Mouse (Mus musculus) large intestine, adult 2 months (tissue): ENCODE data around the gene 1110025L11Rik. TPM values are rescaled to one million over a fixed set of nuclear protein-coding genes. Genes with fewer than 3 reads are reported as not detected.
"Not testable (repeated sequence)": the region's sequence is repeated elsewhere in the genome, so short reads cannot be mapped to it uniquely, and the experiment has no call there.

Source experiments
- DNase-seq: peaks from one replicate; pipeline ENCODE4 v3.0.0-alpha.2; 2012; ENCODE audit warnings: low read depth, low spot score
- WGBS: fragments of 180-500 bp; shearing (Covaris S2); methylation state at CpG from one replicate; pipeline ENCODE4 v1.1.7; 2018; 5-methylcytosine and 5-hydroxymethylcytosine counted together
- polyA plus RNA-seq: library from polyadenylated mRNA; depleted of rRNA; stranded (reverse); fragments of >200 nt; gene quantifications from 2 replicates; pipeline ENCODE4 v1.2.3, GENCODE M21; 2012; rRNA removed

Gene 1110025L11Rik
- polyA plus RNA-seq, result not detected in 2 replicates

- WGBS, result no CpG with 5 or more reads among the region's 2 CpGs
- not testable (repeated sequence) for DNase-seq
Observed at GRCm38 (mm10) chr16:89063902-89064301, at the start of gene 1110025L11Rik. TSS of gene 1110025L11Rik (minus strand) at chr16:89064002.

- 59% methylated on average over 2 of the region's 2 CpGs for WGBS
- DNase-seq, result not testable (repeated sequence)
Observed at GRCm38 (mm10) chr16:89071041-89071440, 7.2 kb upstream of the 1110025L11Rik start.

- DNase-seq, result no peak
- 75% methylated on average over 3 of the region's 3 CpGs for WGBS
Observed at GRCm38 (mm10) chr16:89047783-89048182, 16.0 kb downstream of the 1110025L11Rik start, which contains the start of gene Krtap6-5. TSS of gene Krtap6-5 (minus strand) at chr16:89047883.

GRCm38 (mm10) chr16:89041372-89041771 is 22.4 kb downstream of the 1110025L11Rik start, which contains the start of gene Gm10228:
TSS of gene Gm10228 (minus strand) at chr16:89041472.
- DNase-seq, result not testable (repeated sequence)
- 86% methylated on average over 2 of the region's 4 CpGs for WGBS

GRCm38 (mm10) chr16:89031399-89031798 is 32.4 kb downstream of the 1110025L11Rik start, which contains the start of gene Krtap6-1:
TSS of gene Krtap6-1 (plus strand) at chr16:89031699.
- DNase-seq, result not testable (repeated sequence)
- WGBS, result 91% methylated on average over 3 of the region's 3 CpGs

GRCm38 (mm10) chr16:89014984-89015383 is 48.8 kb downstream of the 1110025L11Rik start, which contains the start of gene Gm10229:
TSS of gene Gm10229 (plus strand) at chr16:89015284.
- DNase-seq, result not testable (repeated sequence)
- 91% methylated on average over 3 of the region's 3 CpGs for WGBS

- no peak for DNase-seq
- 93% methylated on average over 3 of the region's 3 CpGs for WGBS
Observed at GRCm38 (mm10) chr16:89013973-89014372, 49.8 kb downstream of the 1110025L11Rik start.

Other genes with a start within 250 kb of the 1110025L11Rik start
- gene Krtap15, start 243.8 kb downstream of the 1110025L11Rik start, polyA plus RNA-seq, result not detected in 2 replicates
- gene Krtap14, start 237.9 kb downstream of the 1110025L11Rik start, polyA plus RNA-seq, result not detected in 2 replicates
- not detected in 2 replicates for gene Krtap19-1, start 194.6 kb downstream of the 1110025L11Rik start, polyA plus RNA-seq
- gene Krtap19-2, start 189.7 kb downstream of the 1110025L11Rik start, polyA plus RNA-seq, result not detected in 2 replicates
- not detected in 2 replicates for gene Krtap19-3, start 186.0 kb downstream of the 1110025L11Rik start, polyA plus RNA-seq
- gene Krtap19-4, start 178.9 kb downstream of the 1110025L11Rik start, polyA plus RNA-seq, result not detected in 2 replicates
- gene Krtap19-5, start 167.5 kb downstream of the 1110025L11Rik start, polyA plus RNA-seq, result not detected in 2 replicates
- not detected in 2 replicates for gene Krtap19-9b, start 131.7 kb downstream of the 1110025L11Rik start, polyA plus RNA-seq
- gene Krtap16-3, start 101.1 kb downstream of the 1110025L11Rik start, polyA plus RNA-seq, result not detected in 2 replicates
- gene Krtap22-2, start 53.2 kb downstream of the 1110025L11Rik start, polyA plus RNA-seq, result not detected in 2 replicates
- not detected in 2 replicates for gene Gm10229, start 48.7 kb downstream of the 1110025L11Rik start, polyA plus RNA-seq
- not detected in 2 replicates for gene Krtap6-1, start 32.3 kb downstream of the 1110025L11Rik start, polyA plus RNA-seq
- gene Gm10228, start 22.5 kb downstream of the 1110025L11Rik start, polyA plus RNA-seq, result not detected in 2 replicates
- gene Krtap6-5, start 16.1 kb downstream of the 1110025L11Rik start, polyA plus RNA-seq, result not detected in 2 replicates
- gene Krtap6-3, start 20.0 kb upstream of the 1110025L11Rik start, polyA plus RNA-seq, result not detected in 2 replicates
- not detected in 2 replicates for gene Gm6358, start 76.8 kb upstream of the 1110025L11Rik start, polyA plus RNA-seq
- gene Gm10061, start 87.1 kb upstream of the 1110025L11Rik start, polyA plus RNA-seq, result not detected in 2 replicates
- gene Gm9789, start 94.0 kb upstream of the 1110025L11Rik start, polyA plus RNA-seq, result not detected in 2 replicates
- gene Gm7735, start 105.5 kb upstream of the 1110025L11Rik start, polyA plus RNA-seq, result not detected in 2 replicates
- not detected in 2 replicates for gene 1110057P08Rik, start 110.7 kb upstream of the 1110025L11Rik start, polyA plus RNA-seq
- not detected in 2 replicates for gene Krtap20-2, start 141.9 kb upstream of the 1110025L11Rik start, polyA plus RNA-seq